Mouse (Mus musculus): ENCODE results near the gene Cox17. TPM values are rescaled to one million over a fixed set of nuclear protein-coding genes. Genes with fewer than 3 reads are reported as not detected.
A peak's percentile ranks its signal among the peaks of the same experiment; 100 is the strongest.

Gene Cox17
- total RNA-seq, 2 experiments from 2014 or later, result 120 to 146 TPM

GRCm38 (mm10) chr16:38395060-38395730 is 48.4 kb downstream of the Cox17 start:
- no peak for DNase-seq

GRCm38 (mm10) chr16:38396155-38396554 is 49.4 kb downstream of the Cox17 start:
- no peak for DNase-seq

- no peak for DNase-seq
These were observed 51.5 kb downstream of the Cox17 start for GRCm38 (mm10) chr16:38398266-38398665.

- DNase-seq, result no peak
These were observed 52.3 kb downstream of the Cox17 start for GRCm38 (mm10) chr16:38399076-38399475.

GRCm38 (mm10) chr16:38399531-38400231 is 52.9 kb downstream of the Cox17 start:
- peak; percentile 32 to 42 for DNase-seq

GRCm38 (mm10) chr16:38400311-38400960 is 53.6 kb downstream of the Cox17 start:
- DNase-seq, result no peak

GRCm38 (mm10) chr16:38401468-38401867 is 54.7 kb downstream of the Cox17 start:
- no peak for DNase-seq

Other genes with a start within 250 kb of the Cox17 start
- gene Nr1i2, start 52.2 kb upstream of the Cox17 start, total RNA-seq (2021), result not detected
- 1 to 10 TPM in 1 of 2 experiments, under 1 TPM in 1; 0.95 to 1.4 TPM for gene Maats1, start 4.8 kb upstream of the Cox17 start, total RNA-seq (2021)
- gene Gm21987, start within 50 bp of the Cox17 start, total RNA-seq (2021), result not detected
- gene Popdc2, start 15.2 kb downstream of the Cox17 start, total RNA-seq (2021), result under 1 TPM; 0.50 to 0.63 TPM
- gene Pla1a, start 86.2 kb downstream of the Cox17 start, total RNA-seq (2021), result under 1 TPM; 0.63 to 0.92 TPM
- gene Adprh, start 105.7 kb downstream of the Cox17 start, total RNA-seq (2021), result 10 to 100 TPM; 53.0 to 57.7 TPM
- gene Cd80, start 108.6 kb downstream of the Cox17 start, total RNA-seq (2021), result under 1 TPM; 0.35 to 0.71 TPM
- gene Timmdc1, start 175.7 kb downstream of the Cox17 start, total RNA-seq (2021), result 10 to 100 TPM; 30.8 to 35.8 TPM
- 10 to 100 TPM; 49.9 to 52.5 TPM for gene Poglut1, start 203.3 kb downstream of the Cox17 start, total RNA-seq (2021)
- 10 to 100 TPM; 26.5 to 30.7 TPM for gene Tmem39a, start 211.7 kb downstream of the Cox17 start, total RNA-seq (2021)

Data from layer of hippocampus, postnatal 36 days (tissue).